Mouse (Mus musculus): ENCODE results near the gene Dlg5. TPM values are rescaled to one million over a fixed set of nuclear protein-coding genes. Genes with fewer than 3 reads are reported as not detected.

Dlg5 gene
- polyA plus RNA-seq, 1 experiment: 35.3 TPM

- DNase-seq: no peak
- Histone ChIP-seq H3K4me3 (replicated peaks; ENCODE audit: extremely low read depth, low read depth, low read length) (no peak overlapping the region), H3K4me1 (ENCODE audit: control insufficient read depth, insufficient read depth, low read length) (peaks cover 21% of the 10 kb centered on the region; the same call in 1 of the 2 replicates)
- TF ChIP-seq CTCF (IDR thresholded peaks at IDR 0.05; ENCODE audit: insufficient read depth, low read length): no peak
- no peak for TF ChIP-seq POLR2A (IDR thresholded peaks at IDR 0.05; ENCODE audit: borderline replicate concordance, extremely low read depth, low read depth, low read length)
- WGBS: 94% methylated on average over 8 of the region's 8 CpGs
Measured at GRCm38 (mm10) chr14:24203210-24203609, 42.5 kb downstream of the Dlg5 start.

- H3K4me1 ChIP-seq (ENCODE audit: control insufficient read depth, insufficient read depth, low read length): peaks cover 16% of the 10 kb centered on the region; the same call in 1 of the 2 replicates
- no peak for DNase-seq
- TF ChIP-seq POLR2A (IDR thresholded peaks at IDR 0.05; ENCODE audit: borderline replicate concordance, extremely low read depth, low read depth, low read length) (no peak), CTCF (IDR thresholded peaks at IDR 0.05; ENCODE audit: insufficient read depth, low read length) (no peak)
- H3K4me3 ChIP-seq (replicated peaks; ENCODE audit: extremely low read depth, low read depth, low read length): no peak overlapping the region
- WGBS: 93% methylated on average over 2 of the region's 2 CpGs
Measured at GRCm38 (mm10) chr14:24200771-24201170, 44.9 kb downstream of the Dlg5 start.

GRCm38 (mm10) chr14:24199732-24200131, 46.0 kb downstream of the Dlg5 start:
- Histone ChIP-seq H3K4me3 (replicated peaks; ENCODE audit: extremely low read depth, low read depth, low read length) (no peak overlapping the region), H3K4me1 (ENCODE audit: control insufficient read depth, insufficient read depth, low read length) (peaks cover 16% of the 10 kb centered on the region; the same call in 1 of the 2 replicates)
- WGBS: 61% methylated on average over 6 of the region's 6 CpGs
- no peak for DNase-seq
- TF ChIP-seq POLR2A (IDR thresholded peaks at IDR 0.05; ENCODE audit: borderline replicate concordance, extremely low read depth, low read depth, low read length): no peak
- no peak for TF ChIP-seq CTCF (IDR thresholded peaks at IDR 0.05; ENCODE audit: insufficient read depth, low read length)

GRCm38 (mm10) chr14:24197865-24198264, 47.9 kb downstream of the Dlg5 start:
- TF ChIP-seq CTCF (IDR thresholded peaks at IDR 0.05; ENCODE audit: insufficient read depth, low read length): no peak
- no peak for TF ChIP-seq POLR2A (IDR thresholded peaks at IDR 0.05; ENCODE audit: borderline replicate concordance, extremely low read depth, low read depth, low read length)
- 72% methylated on average over 5 of the region's 5 CpGs for WGBS
- Histone ChIP-seq H3K4me1 (ENCODE audit: control insufficient read depth, insufficient read depth, low read length) (peaks cover 16% of the 10 kb centered on the region; the same call in 1 of the 2 replicates), H3K4me3 (replicated peaks; ENCODE audit: extremely low read depth, low read depth, low read length) (no peak overlapping the region)
- no peak for DNase-seq

GRCm38 (mm10) chr14:24196947-24197346, 48.8 kb downstream of the Dlg5 start:
- peaks cover 13% of the 10 kb centered on the region; the same call in 1 of the 2 replicates for H3K4me1 ChIP-seq (ENCODE audit: control insufficient read depth, insufficient read depth, low read length)
- no peak for DNase-seq
- WGBS: 72% methylated on average over 6 of the region's 6 CpGs

GRCm38 (mm10) chr14:24190131-24190530, 55.6 kb downstream of the Dlg5 start:
- DNase-seq: no peak
- TF ChIP-seq POLR2A (IDR thresholded peaks at IDR 0.05; ENCODE audit: borderline replicate concordance, extremely low read depth, low read depth, low read length) (no peak), CTCF (IDR thresholded peaks at IDR 0.05; ENCODE audit: insufficient read depth, low read length) (no peak)
- 92% methylated on average over 13 of the region's 13 CpGs for WGBS
- Histone ChIP-seq H3K4me1 (ENCODE audit: control insufficient read depth, insufficient read depth, low read length) (no peaks in the 10 kb centered on the region), H3K4me3 (replicated peaks; ENCODE audit: extremely low read depth, low read depth, low read length) (no peak overlapping the region)

More at GRCm38 (mm10) chr14:24196947-24197346, 48.8 kb downstream of the Dlg5 start:
- no peak for TF ChIP-seq POLR2A (IDR thresholded peaks at IDR 0.05; ENCODE audit: borderline replicate concordance, extremely low read depth, low read depth, low read length)
- no peak for TF ChIP-seq CTCF (IDR thresholded peaks at IDR 0.05; ENCODE audit: insufficient read depth, low read length)
- no peak overlapping the region for H3K4me3 ChIP-seq (replicated peaks; ENCODE audit: extremely low read depth, low read depth, low read length)

- Histone ChIP-seq H3K4me1 (ENCODE audit: control insufficient read depth, insufficient read depth, low read length) (no peaks in the 10 kb centered on the region), H3K4me3 (replicated peaks; ENCODE audit: extremely low read depth, low read depth, low read length) (no peak overlapping the region)
- WGBS: 59% methylated on average over 7 of the region's 7 CpGs
- DNase-seq: no peak
- TF ChIP-seq CTCF (IDR thresholded peaks at IDR 0.05; ENCODE audit: insufficient read depth, low read length) (no peak), POLR2A (IDR thresholded peaks at IDR 0.05; ENCODE audit: borderline replicate concordance, extremely low read depth, low read depth, low read length) (no peak)
Measured at GRCm38 (mm10) chr14:24189598-24189997, 56.1 kb downstream of the Dlg5 start.

- 66% methylated on average over 4 of the region's 4 CpGs for WGBS
- Histone ChIP-seq H3K4me3 (replicated peaks; ENCODE audit: extremely low read depth, low read depth, low read length) (no peak overlapping the region), H3K4me1 (ENCODE audit: control insufficient read depth, insufficient read depth, low read length) (no peaks in the 10 kb centered on the region)
- no peak for TF ChIP-seq CTCF (IDR thresholded peaks at IDR 0.05; ENCODE audit: insufficient read depth, low read length)
- no peak for TF ChIP-seq POLR2A (IDR thresholded peaks at IDR 0.05; ENCODE audit: borderline replicate concordance, extremely low read depth, low read depth, low read length)
- no peak for DNase-seq
Measured at GRCm38 (mm10) chr14:24185514-24185913, 60.2 kb downstream of the Dlg5 start.

- 75% methylated on average over 3 of the region's 3 CpGs for WGBS
- H3K4me1 ChIP-seq (ENCODE audit: control insufficient read depth, insufficient read depth, low read length): no peaks in the 10 kb centered on the region
- TF ChIP-seq CTCF (IDR thresholded peaks at IDR 0.05; ENCODE audit: insufficient read depth, low read length) (no peak), POLR2A (IDR thresholded peaks at IDR 0.05; ENCODE audit: borderline replicate concordance, extremely low read depth, low read depth, low read length) (no peak)
Measured at GRCm38 (mm10) chr14:24182955-24183354, 62.8 kb downstream of the Dlg5 start.

GRCm38 (mm10) chr14:24181811-24182506, 63.8 kb downstream of the Dlg5 start:
- WGBS: 26% methylated on average over 10 of the region's 10 CpGs
- peak; percentile 65 for DNase-seq
- Histone ChIP-seq H3K4me3 (replicated peaks; ENCODE audit: extremely low read depth, low read depth, low read length) (no peak overlapping the region), H3K4me1 (ENCODE audit: control insufficient read depth, insufficient read depth, low read length) (no peaks in the 10 kb centered on the region)
- no peak for TF ChIP-seq POLR2A (IDR thresholded peaks at IDR 0.05; ENCODE audit: borderline replicate concordance, extremely low read depth, low read depth, low read length)
- peak; percentile 94 for TF ChIP-seq CTCF (IDR thresholded peaks at IDR 0.05; ENCODE audit: insufficient read depth, low read length)

More at GRCm38 (mm10) chr14:24182955-24183354, 62.8 kb downstream of the Dlg5 start:
- no peak overlapping the region for H3K4me3 ChIP-seq (replicated peaks; ENCODE audit: extremely low read depth, low read depth, low read length)
- DNase-seq: no peak

All from lung, adult 2 months (tissue).